Mouse (Mus musculus) forebrain, postnatal 0 days (tissue): ENCODE measurements around the gene 9130204L05Rik. TPM values are rescaled to one million over a fixed set of nuclear protein-coding genes. Genes with fewer than 3 reads are reported as not detected.

Experiments used
- ATAC-seq: fragments of 200-750 bp; cut with Nextera tagmentation; 2 replicates; pipeline ENCODE4 v1.8.0; 2017; ENCODE audit warnings: mild to moderate bottlenecking, moderate library complexity
- DNase-seq: peaks from one replicate; pipeline ENCODE4 v3.0.0-alpha.2; 2015
- H3K27ac ChIP-seq: fragments of 300-500 bp; sonication (generic); 2 replicates; pipeline ENCODE4 v1.5.1; 2014; ENCODE audit warnings: low read depth, mild to moderate bottlenecking, antibody characterized with exemption, low read length, moderate library complexity, mixed read lengths
- H3K27me3 ChIP-seq: fragments of 300-500 bp; sonication (generic); 2 replicates; pipeline ENCODE4 v1.6.1; 2014; ENCODE audit warnings: mild to moderate bottlenecking, low read length, mixed read lengths; ENCODE audit not compliant: insufficient read depth
- H3K36me3 ChIP-seq: fragments of 300-500 bp; sonication (generic); 2 replicates; pipeline ENCODE4 v1.6.1; 2014; ENCODE audit warnings: mild to moderate bottlenecking, moderate library complexity; ENCODE audit not compliant: insufficient read depth
- H3K4me1 ChIP-seq: fragments of 300-500 bp; sonication (generic); 2 replicates; pipeline ENCODE4 v1.6.1; 2014; ENCODE audit warnings: antibody characterized with exemption; ENCODE audit not compliant: insufficient read depth
- H3K4me2 ChIP-seq: fragments of 300-500 bp; sonication (generic); 2 replicates; pipeline ENCODE4 v1.6.1; 2014; ENCODE audit warnings: low read depth, mild to moderate bottlenecking, moderate library complexity
- H3K4me3 ChIP-seq: fragments of 300-500 bp; sonication (generic); 2 replicates; pipeline ENCODE4 v1.5.1; 2014; ENCODE audit warnings: low read depth, low read length, mixed read lengths
- H3K9ac ChIP-seq: fragments of 300-500 bp; sonication (generic); 2 replicates; pipeline ENCODE4 v1.6.1; 2014; ENCODE audit warnings: mild to moderate bottlenecking
- H3K9me3 ChIP-seq: fragments of 300-500 bp; sonication (generic); 2 replicates; pipeline ENCODE4 v1.6.1; 2016; ENCODE audit warnings: low read length
- CTCF ChIP-seq: sonication (generic); IDR thresholded peaks from 2 replicates; pipeline ENCODE4 v1.5.1; 2016; ENCODE audit warnings: antibody characterized with exemption, control low read depth, low read depth
- WGBS: fragments of 180-500 bp; shearing (Covaris S2); extraction: QIAGEN DNeasy Blood & Tissue Kit; methylation state at CpG from one replicate; pipeline ENCODE4 v1.1.7; 2014; 5-methylcytosine and 5-hydroxymethylcytosine counted together
- polyA plus RNA-seq: library from polyadenylated mRNA; unstranded; fragments of >200 nt; fragmentation: Nextera tagmentation; extraction: Ambion mirVana; gene quantifications from 2 replicates; pipeline ENCODE4 v1.2.1, GENCODE M21; 2015
- total RNA-seq: library from RNA; depleted of rRNA; stranded (reverse); fragments of >200 nt; gene quantifications from 2 replicates; pipeline ENCODE4 v1.2.3, GENCODE M21; 2014; rRNA removed

9130204L05Rik gene
- not detected in 2 replicates for total RNA-seq
- polyA plus RNA-seq, result not detected in 2 replicates

DNA sequence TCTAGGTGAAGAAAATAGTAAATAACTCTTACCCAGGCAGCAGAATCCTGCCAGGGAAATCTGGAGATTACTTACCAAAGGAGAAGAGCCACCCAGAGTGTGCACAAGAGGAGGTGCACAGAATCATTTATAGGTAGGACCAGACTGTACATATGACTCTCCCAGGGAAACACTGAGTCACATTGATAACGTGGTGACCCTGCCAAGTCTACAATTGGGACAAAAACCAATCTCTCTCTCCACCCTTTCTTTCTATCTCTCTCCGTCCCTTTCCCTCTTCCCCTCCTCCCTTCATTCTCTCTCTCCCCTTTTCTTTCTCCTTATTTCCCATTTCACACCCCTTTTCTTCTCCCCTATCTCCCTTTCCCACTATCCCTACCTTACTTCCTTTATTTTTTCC is at the start of gene 9130204L05Rik:
TSS of gene 9130204L05Rik (minus strand) at position 101 of the 400 bp plus-strand sequence.
- no peaks in the 10 kb centered on the region for H3K4me1 ChIP-seq
- H3K4me2 ChIP-seq, result no peak within 1 kb of the TSS
- H3K27ac ChIP-seq, result no peak within 1 kb of the TSS
- no peaks in the 10 kb centered on the region for H3K36me3 ChIP-seq
- H3K9me3 ChIP-seq, result 0 out of 2 replicates have a peak, but pooled peaks cover 4% of the 10 kb centered on the region
- no peak within 1 kb of the TSS for H3K4me3 ChIP-seq
- H3K27me3 ChIP-seq, result no peaks in the 10 kb centered on the region
- H3K9ac ChIP-seq, result no peak within 1 kb of the TSS
- WGBS, result 67% methylated on average over 2 of the region's 2 CpGs
- DNase-seq, result no peak
- no peak for ATAC-seq
- TF ChIP-seq CTCF, result no peak

- H3K4me3 ChIP-seq, result no peak overlapping the region
- H3K27ac ChIP-seq, result no peak overlapping the region
- DNase-seq (no peak), ATAC-seq (no peak)
- H3K9ac ChIP-seq, result no peak overlapping the region
- H3K27me3 ChIP-seq, result no peaks in the 10 kb centered on the region
- no peaks in the 10 kb centered on the region for H3K36me3 ChIP-seq
- H3K4me2 ChIP-seq, result no peak overlapping the region
- no peaks in the 10 kb centered on the region for H3K9me3 ChIP-seq
- no peaks in the 10 kb centered on the region for H3K4me1 ChIP-seq
- TF ChIP-seq CTCF, result no peak
These were observed 18.1 kb upstream of the 9130204L05Rik start for GRCm38 (mm10) chr3:91108696-91109095.

DNA sequence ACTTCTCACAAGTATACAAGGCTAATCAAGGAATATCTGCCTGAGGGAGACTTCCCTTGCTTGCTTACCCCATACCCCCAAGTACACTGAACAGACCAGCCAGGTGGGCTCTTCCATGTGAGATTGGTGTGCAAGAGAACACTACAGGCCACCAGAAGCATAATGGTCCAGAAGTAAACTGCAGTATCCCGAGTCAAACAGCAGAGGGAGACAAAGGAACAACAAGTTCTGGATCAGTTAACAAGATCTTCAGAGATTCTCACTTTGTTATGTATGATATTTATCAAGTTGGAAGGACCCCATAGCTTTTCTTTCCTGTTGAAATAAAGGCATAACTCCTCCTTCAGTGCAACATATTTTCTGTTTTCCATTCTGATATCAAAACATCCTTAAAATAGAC is 31.4 kb downstream of the 9130204L05Rik start:
- WGBS, result 3% methylated on average over 1 of the region's 1 CpGs
- Histone ChIP-seq H3K9me3 (0 out of 2 replicates have a peak, but pooled peaks cover 2% of the 10 kb centered on the region), H3K9ac (no peak overlapping the region), H3K27me3 (no peaks in the 10 kb centered on the region), H3K27ac (no peak overlapping the region), H3K36me3 (no peaks in the 10 kb centered on the region), H3K4me2 (no peak overlapping the region), H3K4me1 (no peaks in the 10 kb centered on the region), H3K4me3 (no peak overlapping the region)
- no peak for TF ChIP-seq CTCF
- DNase-seq, result no peak
- no peak for ATAC-seq

GRCm38 (mm10) chr3:91052654-91053053 is 37.9 kb downstream of the 9130204L05Rik start:
- ATAC-seq, result no peak

More at GRCm38 (mm10) chr3:91052654-91053053, 37.9 kb downstream of the 9130204L05Rik start:
- no peaks in the 10 kb centered on the region for H3K36me3 ChIP-seq
- no peak overlapping the region for H3K4me3 ChIP-seq
- H3K27ac ChIP-seq, result no peak overlapping the region
- no peak overlapping the region for H3K4me2 ChIP-seq
- 14% methylated on average over 1 of the region's 1 CpGs for WGBS
- 0 out of 2 replicates have a peak, but pooled peaks cover 3% of the 10 kb centered on the region for H3K9me3 ChIP-seq
- H3K27me3 ChIP-seq, result no peaks in the 10 kb centered on the region
- no peak for DNase-seq
- TF ChIP-seq CTCF, result no peak
- no peaks in the 10 kb centered on the region for H3K4me1 ChIP-seq
- no peak overlapping the region for H3K9ac ChIP-seq
